Mouse (Mus musculus): ENCODE data around the gene Lats1.
"Not testable (repeated sequence)": the region's sequence is repeated elsewhere in the genome, so short reads cannot be mapped to it uniquely, and the experiment has no call there.

The Lats1 gene

GRCm38 (mm10) chr10:7726501-7726812, 45.4 kb downstream of the Lats1 start:
- peak; percentile 3 for DNase-seq (ENCODE audit: inconsistent ontology term)

GRCm38 (mm10) chr10:7727011-7727410, 46.0 kb downstream of the Lats1 start:
- DNase-seq (ENCODE audit: inconsistent ontology term): peak; percentile 13

GRCm38 (mm10) chr10:7731582-7731981, 50.6 kb downstream of the Lats1 start:
- no peak for DNase-seq (ENCODE audit: inconsistent ontology term)

- peak; percentile 1 for DNase-seq (ENCODE audit: inconsistent ontology term)
Observed at GRCm38 (mm10) chr10:7737122-7737521, 56.1 kb downstream of the Lats1 start.

GRCm38 (mm10) chr10:7737914-7738313, 56.9 kb downstream of the Lats1 start:
- DNase-seq (ENCODE audit: inconsistent ontology term): no peak

- DNase-seq (ENCODE audit: inconsistent ontology term): not testable (repeated sequence)
Observed at GRCm38 (mm10) chr10:7745528-7745927, 64.5 kb downstream of the Lats1 start.

GRCm38 (mm10) chr10:7748752-7749151, 67.7 kb downstream of the Lats1 start:
- no peak for DNase-seq (ENCODE audit: inconsistent ontology term)

- no peak for DNase-seq (ENCODE audit: inconsistent ontology term)
Observed at GRCm38 (mm10) chr10:7757544-7757943, 76.5 kb downstream of the Lats1 start.
